Mouse (Mus musculus) kidney, adult 2 months (tissue): ENCODE measurements around the gene Il9r.

Experiments
- CTCF ChIP-seq: fragments of 200-500 bp; conservative IDR thresholded peaks from 2 replicates; pipeline ENCODE4 v1.5.1; 2011; ENCODE audit warnings: low read depth, mild to moderate bottlenecking, control low read depth, low read length, moderate library complexity, mixed read lengths; ENCODE audit not compliant: insufficient read depth, insufficient read length
- POLR2A ChIP-seq: fragments of 200-500 bp; IDR thresholded peaks from one replicate; pipeline ENCODE4 v1.6.1; 2011; ENCODE audit warnings: low read depth, low read length, control low read depth

- no peak for TF ChIP-seq CTCF
- no peak for TF ChIP-seq POLR2A
Measured at GRCm38 (mm10) chr11:32220607-32221224, 20.6 kb upstream of the Il9r start.
